Comparison of ENCODE assay signal across 16 mouse cellular contexts in the genomic region with DNA sequence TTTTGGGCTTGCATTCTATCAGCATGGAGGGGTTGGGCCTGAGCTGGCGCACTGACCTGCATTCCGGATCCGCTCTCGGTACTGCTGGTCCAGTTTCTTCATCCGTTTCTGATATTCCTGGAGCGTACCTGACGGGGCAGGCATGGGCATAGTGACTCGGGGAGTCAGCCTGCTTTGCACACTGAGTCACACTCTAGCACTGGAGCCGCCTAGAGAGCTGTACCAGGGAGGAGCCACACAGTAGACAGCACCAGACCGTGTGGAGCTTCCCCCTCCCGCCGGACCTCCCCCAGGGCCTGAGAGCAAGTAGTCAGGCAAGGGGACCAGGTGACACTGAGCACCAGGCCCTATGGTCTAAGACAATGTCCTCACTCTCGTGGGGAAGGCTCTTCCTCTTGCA.
"Had no signal": no experiment of that assay in that cellular context is flagged by ENCODE, and none has a peak within 500 bp of the region (broad histone marks: within the 10 kb centered on the region; RNA-seq: fewer than 3 reads in every experiment).

No protein-coding gene starts in this region.

- H3K4me2 ChIP-seq: midbrain, embryonic 12.5 days; neural tube, embryonic 13.5 days; neural tube, embryonic 15.5 days; stomach, embryonic 15.5 days had no signal

- H3K4me1 ChIP-seq: midbrain, embryonic 10.5 days; midbrain, embryonic 12.5 days; neural tube, embryonic 13.5 days; neural tube, embryonic 15.5 days; stomach, embryonic 15.5 days had no signal

- H3K27ac ChIP-seq: liver, embryonic 14.5 days; midbrain, embryonic 10.5 days; midbrain, embryonic 12.5 days; neural tube, embryonic 13.5 days; neural tube, embryonic 15.5 days; stomach, embryonic 15.5 days had no signal

- H3K27me3 ChIP-seq: midbrain, embryonic 12.5 days; neural tube, embryonic 13.5 days; neural tube, embryonic 15.5 days; stomach, embryonic 15.5 days had no signal

- H3K9ac ChIP-seq: liver, embryonic 14.5 days; midbrain, embryonic 12.5 days; neural tube, embryonic 13.5 days; neural tube, embryonic 15.5 days; stomach, embryonic 15.5 days had no signal

- H3K9me3 ChIP-seq: midbrain, embryonic 10.5 days; midbrain, embryonic 12.5 days; neural tube, embryonic 13.5 days; neural tube, embryonic 15.5 days; stomach, embryonic 15.5 days had no signal

- DNase-seq: lung, adult 18-20 months; lung, postnatal 10 days; lung, postnatal 4 days; midbrain, embryonic 14.5 days; right cerebral cortex, postnatal 14 days; thymus, adult 2 months; thymus, postnatal 25 days; thymus, postnatal 4 days had no signal

- H3K4me3 ChIP-seq: midbrain, embryonic 10.5 days; midbrain, embryonic 12.5 days; myocyte; neural tube, embryonic 13.5 days; neural tube, embryonic 15.5 days; stomach, embryonic 15.5 days had no signal

- ATAC-seq: midbrain, embryonic 16.5 days had no signal
